Mouse (Mus musculus) heart, postnatal 10 days (tissue): ENCODE measurements around the gene Hhipl1. TPM values are rescaled to one million over a fixed set of nuclear protein-coding genes. Genes with fewer than 3 reads are reported as not detected.
A peak's percentile ranks its signal among the peaks of the same experiment; 100 is the strongest.

Source experiments
- DNase-seq, 2 experiments: peaks; one replicate each; pipeline ENCODE4 v3.0.0; 2021
- intact Hi-C: fragments of 180-260 bp; cut with DNase I; formaldehyde crosslinking; loops from one replicate; pipeline ENCODE4 v1.15.1; 2025
- total RNA-seq, 2 experiments: library from RNA; stranded (reverse); gene quantifications; 2 replicates each; pipeline ENCODE4 v1.2.3; 2021

Gene Hhipl1
- total RNA-seq, 2 experiments from 2014 or later = 1.5 to 3.2 TPM

GRCm38 (mm10) chr12:108275920-108276822, 29.9 kb upstream of the Hhipl1 start:
- DNase-seq = peak; percentile 49 to 56
- intact Hi-C loops = loop anchor here (2.0 kb wide), 2 partner anchors 39 to 47 kb away; no protein-coding TSS in a partner anchor

- intact Hi-C loops = loop anchor here (2.0 kb wide), 1 partner anchor 49 kb away; no protein-coding TSS in a partner anchor
Observed at GRCm38 (mm10) chr12:108277341-108277841, 28.7 kb upstream of the Hhipl1 start.

GRCm38 (mm10) chr12:108278221-108278918, 27.7 kb upstream of the Hhipl1 start:
- intact Hi-C loops = no loop called here
- DNase-seq = no peak

More at GRCm38 (mm10) chr12:108277341-108277841, 28.7 kb upstream of the Hhipl1 start:
- no peak for DNase-seq

GRCm38 (mm10) chr12:108284455-108285224, 21.4 kb upstream of the Hhipl1 start:
- DNase-seq = no peak
- intact Hi-C loops = no loop called here

GRCm38 (mm10) chr12:108285225-108286011, 20.7 kb upstream of the Hhipl1 start:
- intact Hi-C loops = no loop called here
- DNase-seq = no peak

- no peak for DNase-seq
- intact Hi-C loops = no loop called here
Observed at GRCm38 (mm10) chr12:108286381-108286780, 19.7 kb upstream of the Hhipl1 start.

GRCm38 (mm10) chr12:108287011-108287410, 19.1 kb upstream of the Hhipl1 start:
- DNase-seq = no peak
- intact Hi-C loops = no loop called here

GRCm38 (mm10) chr12:108288127-108288880, 17.8 kb upstream of the Hhipl1 start:
- DNase-seq = no peak
- intact Hi-C loops = no loop called here

- no peak for DNase-seq
- intact Hi-C loops = no loop called here
Observed at GRCm38 (mm10) chr12:108292419-108292818, 13.7 kb upstream of the Hhipl1 start.

- intact Hi-C loops = loop anchor here (1.0 kb wide), 1 partner anchor 76 kb away; no protein-coding TSS in a partner anchor
- peak; percentile 83 to 85 for DNase-seq
Observed at GRCm38 (mm10) chr12:108292957-108293356, 13.1 kb upstream of the Hhipl1 start.

GRCm38 (mm10) chr12:108294620-108295019, 11.4 kb upstream of the Hhipl1 start:
- intact Hi-C loops = loop anchor here (1.0 kb wide), 1 partner anchor 85 kb away; no protein-coding TSS in a partner anchor
- DNase-seq = no peak

- no peak for DNase-seq
- intact Hi-C loops = no loop called here
Observed at GRCm38 (mm10) chr12:108297033-108297432, 9.0 kb upstream of the Hhipl1 start.

- intact Hi-C loops = no loop called here
- no peak for DNase-seq
Observed at GRCm38 (mm10) chr12:108301006-108301405, 5.1 kb upstream of the Hhipl1 start.

- intact Hi-C loops = no loop called here
- DNase-seq = peak in 1 of 2 experiments; percentile 34
Observed at GRCm38 (mm10) chr12:108303778-108304365, 2.2 kb upstream of the Hhipl1 start.

- intact Hi-C loops = no loop called here
- no peak for DNase-seq
Observed at GRCm38 (mm10) chr12:108305172-108305571, 898 bp upstream of the Hhipl1 start.

GRCm38 (mm10) chr12:108307553-108307952, 1.5 kb downstream of the Hhipl1 start:
- intact Hi-C loops = no loop called here
- DNase-seq = peak; percentile 54 to 77

- intact Hi-C loops = no loop called here
- peak; percentile 75 to 81 for DNase-seq
Observed at GRCm38 (mm10) chr12:108308363-108308856, 2.3 kb downstream of the Hhipl1 start.

- DNase-seq = peak; percentile 43 to 57
- intact Hi-C loops = no loop called here
Observed at GRCm38 (mm10) chr12:108309116-108309794, 3.2 kb downstream of the Hhipl1 start.
